Mouse (Mus musculus): ENCODE data around the gene Ccdc96. TPM values are rescaled to one million over a fixed set of nuclear protein-coding genes. Genes with fewer than 3 reads are reported as not detected.
A peak's percentile ranks its signal among the peaks of the same experiment; 100 is the strongest.

Gene Ccdc96
- 0.07 and 0.08 TPM in 2 replicates for polyA plus RNA-seq (2012; rRNA removed)

DNA sequence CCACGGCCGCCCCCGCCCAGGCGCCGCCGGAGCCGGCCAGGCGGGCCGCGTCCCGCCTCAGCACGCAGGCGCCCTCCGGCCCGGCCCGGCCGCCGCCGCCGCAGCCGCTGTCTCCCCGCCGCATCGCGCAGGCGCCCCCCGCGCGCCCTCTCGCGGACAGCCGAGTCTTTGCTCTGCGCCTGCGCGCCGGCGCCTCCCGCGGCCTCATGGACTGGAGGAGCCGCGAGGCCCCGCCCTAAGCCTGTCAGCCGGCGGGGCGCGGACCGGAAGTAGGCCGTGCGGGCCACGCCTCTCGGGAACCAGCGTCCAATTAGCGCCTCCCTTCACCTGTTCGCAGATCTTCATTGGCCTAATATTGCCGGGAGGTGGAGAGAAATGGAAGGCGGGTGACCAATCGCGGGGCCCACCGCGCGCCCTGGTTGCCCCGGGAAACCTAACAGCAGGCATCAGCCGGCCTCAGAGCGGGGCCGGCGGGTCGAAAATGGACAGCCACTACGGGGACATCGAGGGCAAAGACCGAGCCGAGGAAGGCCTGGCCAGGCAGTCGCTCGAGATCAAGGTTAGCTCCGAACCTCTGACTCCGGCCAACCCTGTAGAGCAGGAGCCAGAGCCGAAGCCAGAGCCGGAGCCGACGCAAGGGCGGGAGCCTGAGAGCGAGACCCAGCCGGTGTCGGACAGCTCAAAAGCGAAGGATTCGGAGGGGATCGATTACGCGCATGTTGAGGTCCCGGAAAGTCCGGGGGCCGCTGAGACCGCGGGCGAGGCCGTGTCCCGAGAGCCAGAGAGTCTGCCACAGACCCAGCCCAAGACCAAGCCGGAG is at the start of gene Ccdc96, which contains the start of gene Tada2b:
Gene Ccdc96 (plus strand): TSS at position 418 of the 820 bp plus-strand sequence.
Gene Tada2b (minus strand): TSS at position 115 of the 820 bp plus-strand sequence.
- H3K4me1 ChIP-seq (replicated peaks; ENCODE audit: control insufficient read depth, insufficient read depth, low read length) = peaks cover 29% of the 10 kb centered on the region
- peak within 1 kb of the TSS; percentile 80 for H3K4me3 ChIP-seq (ENCODE audit: control insufficient read depth, insufficient read depth, low read length)
- 7% methylated on average over 97 of the region's 97 CpGs for WGBS
- peak; percentile 96 for DNase-seq
- H3K27ac ChIP-seq (ENCODE audit: control insufficient read depth, insufficient read depth, low read length) = no peak within 1 kb of the TSS
- TF ChIP-seq POLR2A (IDR thresholded peaks at IDR 0.05; ENCODE audit: control insufficient read depth, extremely low read depth, insufficient read depth, low read length, poor library complexity) (peak; percentile 60; the same call in 1 of the 2 replicates), CTCF (IDR thresholded peaks at IDR 0.05; ENCODE audit: borderline replicate concordance, control insufficient read depth, extremely low read depth, insufficient read depth, low read length, poor library complexity) (peak; percentile 74; the same call in 1 of the 2 replicates)
- H3K27me3 ChIP-seq (ENCODE audit: control insufficient read depth, insufficient read depth, low read length) = peaks cover 5% of the 10 kb centered on the region; the same call in 1 of the 2 replicates
- H3K36me3 ChIP-seq (ENCODE audit: control insufficient read depth, insufficient read depth, low read length) = no peaks in the 10 kb centered on the region

DNA sequence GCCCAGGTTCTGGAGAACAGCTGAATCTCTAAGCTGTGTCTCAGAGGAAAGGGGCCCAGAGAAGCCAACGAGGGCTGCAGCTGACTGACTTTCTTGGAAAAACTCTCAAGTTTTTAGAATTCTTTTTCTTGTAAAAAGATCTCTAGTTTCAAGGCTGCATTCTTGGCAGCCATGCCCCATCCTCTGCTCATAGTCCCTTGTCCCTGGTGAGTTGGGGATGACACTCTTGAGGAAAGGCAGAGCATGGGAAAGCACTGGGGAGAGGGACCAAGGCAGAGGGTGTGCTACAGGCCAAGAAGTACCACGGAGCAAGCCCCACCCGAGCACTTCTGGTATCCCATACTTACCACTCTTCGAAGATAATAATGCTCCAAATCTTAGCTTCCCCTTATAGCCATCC is 47.5 kb upstream of the Ccdc96 start:
- no peak for DNase-seq
- TF ChIP-seq CTCF (IDR thresholded peaks at IDR 0.05; ENCODE audit: borderline replicate concordance, control insufficient read depth, extremely low read depth, insufficient read depth, low read length, poor library complexity) (no peak), POLR2A (IDR thresholded peaks at IDR 0.05; ENCODE audit: control insufficient read depth, extremely low read depth, insufficient read depth, low read length, poor library complexity) (no peak)
- H3K27ac ChIP-seq (ENCODE audit: control insufficient read depth, insufficient read depth, low read length) = no peak overlapping the region
- no peaks in the 10 kb centered on the region for H3K4me1 ChIP-seq (replicated peaks; ENCODE audit: control insufficient read depth, insufficient read depth, low read length)
- WGBS = 71% methylated on average over 4 of the region's 4 CpGs
- no peak overlapping the region for H3K4me3 ChIP-seq (ENCODE audit: control insufficient read depth, insufficient read depth, low read length)
- no peaks in the 10 kb centered on the region for H3K27me3 ChIP-seq (ENCODE audit: control insufficient read depth, insufficient read depth, low read length)
- H3K36me3 ChIP-seq (ENCODE audit: control insufficient read depth, insufficient read depth, low read length) = no peaks in the 10 kb centered on the region

DNA sequence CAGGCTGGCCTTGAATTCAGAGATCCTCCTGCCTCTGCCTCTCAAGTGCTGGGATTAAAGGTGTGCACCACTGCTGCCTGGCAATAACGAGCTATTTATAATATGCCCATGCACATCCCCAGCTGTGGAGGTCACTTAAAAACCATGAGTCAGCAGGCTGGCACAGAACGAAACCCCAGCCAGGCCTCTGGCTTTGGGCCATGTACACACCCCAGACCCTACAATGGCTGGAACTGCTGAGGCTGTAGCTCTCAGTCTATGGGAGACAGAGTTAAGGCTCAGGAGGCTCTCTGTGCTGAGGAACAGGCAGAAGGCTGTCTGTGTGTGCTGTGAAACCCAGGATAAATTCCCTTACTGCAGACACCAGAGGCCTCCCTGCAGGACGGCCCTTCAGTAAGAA is 43.6 kb upstream of the Ccdc96 start:
- no peak overlapping the region for H3K27ac ChIP-seq (ENCODE audit: control insufficient read depth, insufficient read depth, low read length)
- H3K4me1 ChIP-seq (replicated peaks; ENCODE audit: control insufficient read depth, insufficient read depth, low read length) = peaks cover 16% of the 10 kb centered on the region
- no peaks in the 10 kb centered on the region for H3K27me3 ChIP-seq (ENCODE audit: control insufficient read depth, insufficient read depth, low read length)
- 67% methylated on average over 3 of the region's 3 CpGs for WGBS
- TF ChIP-seq POLR2A (IDR thresholded peaks at IDR 0.05; ENCODE audit: control insufficient read depth, extremely low read depth, insufficient read depth, low read length, poor library complexity) (no peak), CTCF (IDR thresholded peaks at IDR 0.05; ENCODE audit: borderline replicate concordance, control insufficient read depth, extremely low read depth, insufficient read depth, low read length, poor library complexity) (no peak)
- DNase-seq = no peak
- H3K4me3 ChIP-seq (ENCODE audit: control insufficient read depth, insufficient read depth, low read length) = no peak overlapping the region
- H3K36me3 ChIP-seq (ENCODE audit: control insufficient read depth, insufficient read depth, low read length) = no peaks in the 10 kb centered on the region

DNA sequence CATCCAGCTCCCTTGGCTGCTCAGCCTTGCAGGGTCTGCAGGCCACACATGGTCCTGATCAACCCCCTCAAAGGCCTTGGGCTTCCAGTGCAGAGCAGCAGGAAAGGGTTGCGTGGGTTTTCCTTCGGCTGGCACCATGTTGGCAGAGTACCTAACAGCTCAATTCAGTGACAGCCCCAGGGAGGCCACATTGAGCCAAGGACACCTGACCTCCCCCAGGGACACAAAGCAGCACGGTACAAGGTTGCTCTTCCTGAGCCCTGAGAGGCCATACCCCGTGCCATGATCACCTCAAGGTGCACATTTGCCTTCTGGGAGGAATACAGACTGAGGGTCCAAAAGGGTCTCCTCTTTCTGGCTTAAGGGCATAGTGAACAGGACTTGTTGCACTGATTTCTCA is 39.8 kb upstream of the Ccdc96 start:
- WGBS = 75% methylated on average over 4 of the region's 4 CpGs
- H3K27ac ChIP-seq (ENCODE audit: control insufficient read depth, insufficient read depth, low read length) = no peak overlapping the region
- DNase-seq = no peak
- peaks cover 30% of the 10 kb centered on the region for H3K4me1 ChIP-seq (replicated peaks; ENCODE audit: control insufficient read depth, insufficient read depth, low read length)
- no peak overlapping the region for H3K4me3 ChIP-seq (ENCODE audit: control insufficient read depth, insufficient read depth, low read length)
- no peaks in the 10 kb centered on the region for H3K36me3 ChIP-seq (ENCODE audit: control insufficient read depth, insufficient read depth, low read length)
- TF ChIP-seq CTCF (IDR thresholded peaks at IDR 0.05; ENCODE audit: borderline replicate concordance, control insufficient read depth, extremely low read depth, insufficient read depth, low read length, poor library complexity) = no peak
- no peaks in the 10 kb centered on the region for H3K27me3 ChIP-seq (ENCODE audit: control insufficient read depth, insufficient read depth, low read length)

DNA sequence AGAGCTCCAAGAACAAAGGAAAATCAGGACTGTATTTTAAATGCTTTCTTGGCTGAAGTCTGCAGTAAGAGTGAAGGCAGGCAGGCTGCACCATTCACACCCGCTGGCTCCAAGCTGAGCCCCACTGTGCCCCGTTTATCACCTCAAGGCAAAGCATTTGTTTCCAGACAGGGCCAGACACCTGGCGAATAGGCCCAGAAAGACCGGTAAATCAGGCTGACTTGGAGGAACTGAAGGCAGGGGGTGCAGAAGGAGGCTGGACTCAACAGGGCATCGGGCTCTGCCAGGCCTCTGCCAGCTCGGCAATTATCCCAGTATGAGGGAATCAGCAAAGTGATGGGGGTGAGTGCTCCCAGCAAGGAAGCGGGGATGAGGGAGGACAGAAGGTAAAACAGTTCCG is 39.4 kb upstream of the Ccdc96 start:
- Histone ChIP-seq H3K36me3 (ENCODE audit: control insufficient read depth, insufficient read depth, low read length) (no peaks in the 10 kb centered on the region), H3K4me1 (replicated peaks; ENCODE audit: control insufficient read depth, insufficient read depth, low read length) (peaks cover 30% of the 10 kb centered on the region), H3K4me3 (ENCODE audit: control insufficient read depth, insufficient read depth, low read length) (no peak overlapping the region), H3K27me3 (ENCODE audit: control insufficient read depth, insufficient read depth, low read length) (no peaks in the 10 kb centered on the region), H3K27ac (ENCODE audit: control insufficient read depth, insufficient read depth, low read length) (no peak overlapping the region)
- TF ChIP-seq CTCF (IDR thresholded peaks at IDR 0.05; ENCODE audit: borderline replicate concordance, control insufficient read depth, extremely low read depth, insufficient read depth, low read length, poor library complexity) (no peak), POLR2A (IDR thresholded peaks at IDR 0.05; ENCODE audit: control insufficient read depth, extremely low read depth, insufficient read depth, low read length, poor library complexity) (no peak)
- no peak for DNase-seq
- 43% methylated on average over 8 of the region's 8 CpGs for WGBS

DNA sequence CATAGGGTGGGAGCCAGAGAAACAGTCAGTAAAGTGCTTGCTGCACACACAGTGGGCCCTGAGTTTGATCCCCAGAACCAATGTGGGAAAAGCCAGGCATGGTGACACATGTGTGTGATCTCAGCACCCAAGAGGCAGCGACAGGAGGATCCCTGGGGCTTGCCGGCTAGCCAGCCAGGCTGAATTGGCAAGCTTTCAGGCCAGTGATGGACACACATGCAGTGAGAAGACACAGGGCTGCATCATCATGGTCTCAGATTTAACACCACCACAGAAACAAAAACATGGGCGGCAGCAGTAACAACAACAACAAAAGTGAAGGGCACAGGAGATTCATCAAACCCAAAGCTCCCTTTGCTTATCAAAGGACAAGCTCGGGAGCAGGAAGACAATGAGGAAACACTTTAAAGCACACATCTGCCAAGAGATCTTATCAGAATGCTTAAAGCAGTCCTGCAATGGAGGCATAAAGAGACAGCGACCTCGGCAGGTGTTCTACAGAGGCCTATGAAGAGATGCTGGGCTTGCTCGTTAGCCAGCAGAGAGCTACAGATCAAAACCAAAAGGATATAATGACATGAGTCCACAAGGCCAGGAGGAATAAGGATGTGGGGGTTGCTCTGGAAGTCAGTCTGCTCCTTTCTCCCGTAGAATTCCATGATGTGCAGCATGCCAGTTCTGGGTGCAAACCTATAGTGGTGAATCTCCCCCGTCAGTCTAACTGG is 38.1 kb upstream of the Ccdc96 start:
- DNase-seq = peak; percentile 41
- TF ChIP-seq CTCF (IDR thresholded peaks at IDR 0.05; ENCODE audit: borderline replicate concordance, control insufficient read depth, extremely low read depth, insufficient read depth, low read length, poor library complexity) (no peak), POLR2A (IDR thresholded peaks at IDR 0.05; ENCODE audit: control insufficient read depth, extremely low read depth, insufficient read depth, low read length, poor library complexity) (no peak)
- no peak overlapping the region for H3K4me3 ChIP-seq (ENCODE audit: control insufficient read depth, insufficient read depth, low read length)
- H3K4me1 ChIP-seq (replicated peaks; ENCODE audit: control insufficient read depth, insufficient read depth, low read length) = peaks cover 34% of the 10 kb centered on the region
- no peaks in the 10 kb centered on the region for H3K27me3 ChIP-seq (ENCODE audit: control insufficient read depth, insufficient read depth, low read length)
- WGBS = 19% methylated on average over 9 of the region's 9 CpGs
- H3K27ac ChIP-seq (ENCODE audit: control insufficient read depth, insufficient read depth, low read length) = peak overlapping the region; percentile 28; the same call in 1 of the 2 replicates
- no peaks in the 10 kb centered on the region for H3K36me3 ChIP-seq (ENCODE audit: control insufficient read depth, insufficient read depth, low read length)

All from thymus, adult 2 months (tissue).